ENCODE assay signal across 11 mouse cellular contexts in genomic region chr10:87752117-87752516, GRCm38 (mm10).
"Had no signal": no experiment of that assay in that cellular context is flagged by ENCODE, and none has a peak within 500 bp of the region (broad histone marks: within the 10 kb centered on the region; RNA-seq: fewer than 3 reads in every experiment).

No protein-coding gene starts in this region.

- H3K4me3 ChIP-seq: limb, embryonic 12.5 days; midbrain, embryonic 12.5 days; neural tube, embryonic 13.5 days had no signal

- H3K27ac ChIP-seq: kidney, postnatal 0 days; limb, embryonic 12.5 days; liver, embryonic 14.5 days; midbrain, embryonic 12.5 days; neural tube, embryonic 13.5 days had no signal

- DNase-seq: kidney, adult 11 months; kidney, adult 9 months; lung, adult 18-20 months; right cerebral cortex, postnatal 14 days; thymus, postnatal 36 days had no signal

- H3K36me3 ChIP-seq: limb, embryonic 12.5 days; midbrain, embryonic 12.5 days; neural tube, embryonic 13.5 days had no signal

- H3K4me1 ChIP-seq: limb, embryonic 12.5 days; midbrain, embryonic 12.5 days; neural tube, embryonic 13.5 days had no signal

- H3K9ac ChIP-seq: limb, embryonic 12.5 days; liver, embryonic 14.5 days; midbrain, embryonic 12.5 days; neural tube, embryonic 13.5 days had no signal

- ATAC-seq: midbrain, embryonic 16.5 days had no signal

- H3K9me3 ChIP-seq: limb, embryonic 12.5 days; midbrain, embryonic 12.5 days; neural tube, embryonic 13.5 days had no signal

- H3K4me2 ChIP-seq: limb, embryonic 12.5 days; midbrain, embryonic 12.5 days; neural tube, embryonic 13.5 days had no signal

- H3K27me3 ChIP-seq: midbrain, embryonic 12.5 days; neural tube, embryonic 13.5 days had no signal
